16 mouse cellular contexts compared by ENCODE assay signal in genomic region chr8:87297761-87298160, GRCm38 (mm10).
"Had no signal": no experiment of that assay in that cellular context is flagged by ENCODE, and none has a peak within 500 bp of the region (broad histone marks: within the 10 kb centered on the region; RNA-seq: fewer than 3 reads in every experiment).

No protein-coding gene starts in this region.

- H3K4me3 ChIP-seq: neural tube, embryonic 13.5 days; neural tube, embryonic 15.5 days; stomach, embryonic 15.5 days had no signal

- H3K27me3 ChIP-seq: neural tube, embryonic 13.5 days; neural tube, embryonic 15.5 days; stomach, embryonic 15.5 days had no signal

- H3K4me1 ChIP-seq: neural tube, embryonic 15.5 days; stomach, embryonic 15.5 days had no signal

- H3K27ac ChIP-seq: neural tube, embryonic 13.5 days; neural tube, embryonic 15.5 days; stomach, embryonic 15.5 days; stomach, postnatal 0 days had no signal

- DNase-seq: retina, postnatal 1 day; right cerebral cortex, adult 18-20 months; right cerebral cortex, postnatal 14 days; right cerebral cortex, postnatal 25 days; right cerebral cortex, postnatal 4 days; spleen, adult 18-20 months; thymus, adult 18-20 months; thymus, adult 2 months; thymus, postnatal 14 days; thymus, postnatal 25 days; thymus, postnatal 36 days; thymus, postnatal 4 days had no signal
